Mouse (Mus musculus): ENCODE measurements at regions not wholly inside any gene's neighbourhood (a gene's known extent, or its start where the extent isn't known, plus 50 kb on each side); places are given as distances from the start of the nearest gene placed in this dataset.
"Not testable (repeated sequence)": the region's sequence is repeated elsewhere in the genome, so short reads cannot be mapped to it uniquely, and the experiment has no call there.

GRCm38 (mm10) chr12:106310585-106311319, 300.7 kb downstream of the Vrk1 start:
- DNase-seq, result no peak

GRCm38 (mm10) chr12:106311320-106311825, 301.3 kb downstream of the Vrk1 start:
- no peak for DNase-seq

- no peak for DNase-seq
These were observed 302.0 kb downstream of the Vrk1 start for GRCm38 (mm10) chr12:106311831-106312600.

GRCm38 (mm10) chr12:106317738-106318137, 307.7 kb downstream of the Vrk1 start:
- DNase-seq, result no peak

- DNase-seq, result no peak
These were observed 311.5 kb downstream of the Vrk1 start for GRCm38 (mm10) chr12:106321511-106321910.

GRCm38 (mm10) chr12:106326611-106327010, 316.6 kb downstream of the Vrk1 start:
- no peak for DNase-seq

GRCm38 (mm10) chr12:106327351-106327750, 317.3 kb downstream of the Vrk1 start:
- DNase-seq, result no peak

GRCm38 (mm10) chr12:106357867-106358266, 347.8 kb downstream of the Vrk1 start:
- no peak for DNase-seq

GRCm38 (mm10) chr12:106361646-106362045, 351.6 kb downstream of the Vrk1 start:
- DNase-seq, result not testable (repeated sequence)

GRCm38 (mm10) chr12:106374840-106375375, 364.9 kb downstream of the Vrk1 start:
- no peak for DNase-seq

GRCm38 (mm10) chr12:106375886-106376285, 365.9 kb downstream of the Vrk1 start:
- no peak for DNase-seq

- DNase-seq, result no peak
These were observed 366.8 kb downstream of the Vrk1 start for GRCm38 (mm10) chr12:106376783-106377182.

- DNase-seq, result no peak
These were observed 367.3 kb downstream of the Vrk1 start for GRCm38 (mm10) chr12:106377281-106377680.

GRCm38 (mm10) chr12:106377761-106378160, 367.7 kb downstream of the Vrk1 start:
- no peak for DNase-seq

GRCm38 (mm10) chr12:106378303-106379075, 368.5 kb downstream of the Vrk1 start:
- DNase-seq, result no peak

GRCm38 (mm10) chr12:106379151-106379594, 369.1 kb downstream of the Vrk1 start:
- no peak for DNase-seq

GRCm38 (mm10) chr12:106379779-106380178, 369.8 kb downstream of the Vrk1 start:
- DNase-seq, result no peak

GRCm38 (mm10) chr12:106381821-106382220, 371.8 kb downstream of the Vrk1 start:
- DNase-seq, result no peak

- no peak for DNase-seq
These were observed 379.2 kb downstream of the Vrk1 start for GRCm38 (mm10) chr12:106389214-106389613.

GRCm38 (mm10) chr12:106392316-106392715, 382.3 kb downstream of the Vrk1 start:
- no peak for DNase-seq

- no peak for DNase-seq
These were observed 389.1 kb downstream of the Vrk1 start for GRCm38 (mm10) chr12:106399085-106399484.

GRCm38 (mm10) chr12:106411075-106411474, 401.0 kb downstream of the Vrk1 start:
- DNase-seq, result no peak

GRCm38 (mm10) chr12:106426631-106427030, 416.6 kb downstream of the Vrk1 start:
- no peak for DNase-seq
